In genomic region chr4:120616199-120617025, GRCm38 (mm10) we compare ENCODE assay signal across 9 mouse cellular contexts. TPM values are rescaled to one million over a fixed set of nuclear protein-coding genes. Genes with fewer than 3 reads are reported as not detected.
A peak's percentile ranks its signal among the peaks of the same experiment; 100 is the strongest.
DNase-seq lines count a peak whose midpoint lies in the region; ATAC-seq and TF ChIP-seq lines count a peak whose summit lies in the region.
"Had no signal": no experiment of that assay in that cellular context is flagged by ENCODE, and none has a peak within 500 bp of the region (broad histone marks: within the 10 kb centered on the region; RNA-seq: fewer than 3 reads in every experiment).

No protein-coding gene starts in this region.

- H3K4me1 ChIP-seq in kidney, embryonic 14.5 days (ENCODE audit: control insufficient read depth, insufficient read depth, low read length), result no peaks in the 10 kb centered on the region
- peaks cover 69% of the 10 kb centered on the region for H3K4me1 ChIP-seq in E14TG2a.4 (replicated peaks; ENCODE audit: low read depth, low read length)
- H3K4me1 ChIP-seq in intestine, embryonic 16.5 days (ENCODE audit: control insufficient read depth, insufficient read depth, low read length), result peaks cover 9% of the 10 kb centered on the region; the same call in 1 of the 2 replicates
- no peaks in the 10 kb centered on the region for H3K4me1 ChIP-seq in forebrain, embryonic 14.5 days (ENCODE audit: control insufficient read depth, insufficient read depth, low read length)
- H3K4me1 ChIP-seq in forebrain, embryonic 12.5 days, result peaks cover 24% of the 10 kb centered on the region

- no peaks in the 10 kb centered on the region for H3K9me3 ChIP-seq in kidney, embryonic 14.5 days (ENCODE audit: control insufficient read depth, low read length)
- no peaks in the 10 kb centered on the region for H3K9me3 ChIP-seq in E14TG2a.4 (ENCODE audit: low read length)
- no peaks in the 10 kb centered on the region for H3K9me3 ChIP-seq in intestine, embryonic 16.5 days (ENCODE audit: control insufficient read depth, low read length)
- H3K9me3 ChIP-seq in forebrain, embryonic 14.5 days (replicated peaks; ENCODE audit: control insufficient read depth, low read length), result no peaks in the 10 kb centered on the region
- H3K9me3 ChIP-seq in forebrain, embryonic 12.5 days, result no peaks in the 10 kb centered on the region

- peak; percentile 75 for ATAC-seq in kidney, embryonic 14.5 days (ENCODE audit: low FRiP score, low TSS enrichment)
- ATAC-seq in intestine, embryonic 16.5 days, result peak; percentile 70
- no peak for ATAC-seq in forebrain, embryonic 14.5 days
- no peak for ATAC-seq in forebrain, embryonic 12.5 days (ENCODE audit: low FRiP score)

- no peak for DNase-seq in kidney, adult 9 months
- peak; percentile 83 for DNase-seq in cerebellum, adult 9-10 months
- DNase-seq in embryo, embryonic 9.5 days (ENCODE audit: extremely low spot score), result no peak
- DNase-seq in forebrain, embryonic 14.5 days (ENCODE audit: low spot score), result no peak

- H3K4me3 ChIP-seq in kidney, embryonic 14.5 days (ENCODE audit: low read length), result no peak overlapping the region
- peak overlapping the region; percentile 60; the same call in 1 of the 2 replicates for H3K4me3 ChIP-seq in E14TG2a.4 (replicated peaks; ENCODE audit: low read length)
- H3K4me3 ChIP-seq in intestine, embryonic 16.5 days (ENCODE audit: low read length), result no peak overlapping the region
- H3K4me3 ChIP-seq in forebrain, embryonic 14.5 days (ENCODE audit: low read depth, low read length), result no peak overlapping the region
- no peak overlapping the region for H3K4me3 ChIP-seq in forebrain, embryonic 12.5 days (replicated peaks)

- no peak overlapping the region for H3K9ac ChIP-seq in kidney, embryonic 14.5 days (ENCODE audit: low read depth, low read length)
- H3K9ac ChIP-seq in intestine, embryonic 16.5 days (ENCODE audit: low read depth, low read length), result no peak overlapping the region
- H3K9ac ChIP-seq in forebrain, embryonic 14.5 days (ENCODE audit: low read length), result no peak overlapping the region
- H3K9ac ChIP-seq in forebrain, embryonic 12.5 days, result no peak overlapping the region
- H3K9ac ChIP-seq: liver, embryonic 14.5 days had no signal

- H3K27ac ChIP-seq in kidney, embryonic 14.5 days (ENCODE audit: low read depth, low read length), result peak overlapping the region; percentile 57
- H3K27ac ChIP-seq in intestine, embryonic 16.5 days (ENCODE audit: low read length), result peak overlapping the region; percentile 82
- no peak overlapping the region for H3K27ac ChIP-seq in forebrain, embryonic 14.5 days (ENCODE audit: low read depth, low read length)
- H3K27ac ChIP-seq in forebrain, embryonic 12.5 days, result no peak overlapping the region
- H3K27ac ChIP-seq: liver, embryonic 14.5 days had no signal

- WGBS in kidney, embryonic 14.5 days, result 69% methylated on average over 10 of the region's 13 CpGs
- WGBS in intestine, embryonic 16.5 days, result 60% methylated on average over 13 of the region's 13 CpGs
- 63% methylated on average over 13 of the region's 13 CpGs for WGBS in forebrain, embryonic 14.5 days
- WGBS in forebrain, embryonic 12.5 days, result 66% methylated on average over 12 of the region's 13 CpGs

- H3K36me3 ChIP-seq in kidney, embryonic 14.5 days (ENCODE audit: control insufficient read depth, insufficient read depth, low read length), result no peaks in the 10 kb centered on the region
- no peaks in the 10 kb centered on the region for H3K36me3 ChIP-seq in E14TG2a.4 (ENCODE audit: insufficient read depth, low read length)
- H3K36me3 ChIP-seq in intestine, embryonic 16.5 days (ENCODE audit: control insufficient read depth, insufficient read depth, low read length), result no peaks in the 10 kb centered on the region
- H3K36me3 ChIP-seq in forebrain, embryonic 14.5 days (ENCODE audit: control insufficient read depth, insufficient read depth, low read length), result no peaks in the 10 kb centered on the region
- H3K36me3 ChIP-seq in forebrain, embryonic 12.5 days (replicated peaks), result no peaks in the 10 kb centered on the region

- H3K27me3 ChIP-seq in kidney, embryonic 14.5 days (ENCODE audit: control insufficient read depth, insufficient read depth, low read length), result no peaks in the 10 kb centered on the region
- H3K27me3 ChIP-seq in E14TG2a.4 (ENCODE audit: insufficient read depth, low read length), result peaks cover 6% of the 10 kb centered on the region; the same call in 1 of the 2 replicates
- H3K27me3 ChIP-seq in intestine, embryonic 16.5 days (replicated peaks; ENCODE audit: control insufficient read depth, insufficient read depth, low read length), result no peaks in the 10 kb centered on the region
- H3K27me3 ChIP-seq in forebrain, embryonic 14.5 days (replicated peaks; ENCODE audit: control insufficient read depth, insufficient read depth, low read length), result no peaks in the 10 kb centered on the region
- H3K27me3 ChIP-seq in forebrain, embryonic 12.5 days, result no peaks in the 10 kb centered on the region

- no peak for TF ChIP-seq CTCF in E14TG2a.4 (conservative IDR thresholded peaks at IDR 0.05; ENCODE audit: low read length)

- H3K4me2 ChIP-seq in kidney, embryonic 14.5 days (replicated peaks; ENCODE audit: low read depth, low read length), result no peak overlapping the region
- no peak overlapping the region for H3K4me2 ChIP-seq in intestine, embryonic 16.5 days (ENCODE audit: low read depth, low read length)
- no peak overlapping the region for H3K4me2 ChIP-seq in forebrain, embryonic 14.5 days (ENCODE audit: low read length)
- H3K4me2 ChIP-seq in forebrain, embryonic 12.5 days, result no peak overlapping the region

RNA-seq across cellular contexts. Expression of gene Gm8439, which starts 27.9 kb away (rescaled TPM):
- not detected in 2 replicates for polyA plus RNA-seq in kidney, embryonic 14.5 days (2014; fragmentation: Nextera tagmentation; extraction: Ambion mirVana)
- polyA plus RNA-seq in intestine, embryonic 16.5 days (2015; fragmentation: Nextera tagmentation; extraction: Ambion mirVana), result not detected in 2 replicates
- polyA plus RNA-seq in forebrain, embryonic 14.5 days (2014; fragmentation: Nextera tagmentation; extraction: Ambion mirVana), result not detected in 2 replicates
- not detected in 2 replicates for polyA plus RNA-seq in forebrain, embryonic 12.5 days (2016; fragmentation: Nextera tagmentation; extraction: Ambion mirVana)
- polyA plus RNA-seq: liver, embryonic 14.5 days had no signal

RNA-seq across cellular contexts. Expression of gene Ctps, which starts 46.3 kb away (rescaled TPM):
- polyA plus RNA-seq in kidney, embryonic 14.5 days (2014; fragmentation: Nextera tagmentation; extraction: Ambion mirVana), result 80.5 and 102 TPM in 2 replicates
- 52.5 and 63.0 TPM in 2 replicates for polyA plus RNA-seq in intestine, embryonic 16.5 days (2015; fragmentation: Nextera tagmentation; extraction: Ambion mirVana)
- polyA plus RNA-seq in forebrain, embryonic 14.5 days (2014; fragmentation: Nextera tagmentation; extraction: Ambion mirVana), result 108 and 115 TPM in 2 replicates
- 128 and 132 TPM in 2 replicates for polyA plus RNA-seq in forebrain, embryonic 12.5 days (2016; fragmentation: Nextera tagmentation; extraction: Ambion mirVana)

RNA-seq across cellular contexts. Expression of gene Cited4, which starts 50.0 kb away (rescaled TPM):
- 9.3 and 11.0 TPM in 2 replicates for polyA plus RNA-seq in kidney, embryonic 14.5 days (2014; fragmentation: Nextera tagmentation; extraction: Ambion mirVana)
- 1.5 and 2.4 TPM in 2 replicates for polyA plus RNA-seq in intestine, embryonic 16.5 days (2015; fragmentation: Nextera tagmentation; extraction: Ambion mirVana)
- polyA plus RNA-seq in forebrain, embryonic 14.5 days (2014; fragmentation: Nextera tagmentation; extraction: Ambion mirVana), result 0.17 and 0.23 TPM in 2 replicates
- 4.2 and 4.8 TPM in 2 replicates for polyA plus RNA-seq in forebrain, embryonic 12.5 days (2016; fragmentation: Nextera tagmentation; extraction: Ambion mirVana)

Comparison
In these comparisons a context has a peak if more than half of its experiments do, and no peak if none do; other contexts are left out.
1. ATAC-seq: peak in kidney, embryonic 14.5 days (single experiment) and intestine, embryonic 16.5 days (single experiment); none in forebrain, embryonic 14.5 days (single experiment) and forebrain, embryonic 12.5 days (single experiment).
2. H3K27ac ChIP-seq: peak in kidney, embryonic 14.5 days (single experiment) and intestine, embryonic 16.5 days (single experiment); none in forebrain, embryonic 14.5 days (single experiment) and forebrain, embryonic 12.5 days (single experiment).